ENCODE assay signal across 9 mouse cellular contexts in the genomic region with DNA sequence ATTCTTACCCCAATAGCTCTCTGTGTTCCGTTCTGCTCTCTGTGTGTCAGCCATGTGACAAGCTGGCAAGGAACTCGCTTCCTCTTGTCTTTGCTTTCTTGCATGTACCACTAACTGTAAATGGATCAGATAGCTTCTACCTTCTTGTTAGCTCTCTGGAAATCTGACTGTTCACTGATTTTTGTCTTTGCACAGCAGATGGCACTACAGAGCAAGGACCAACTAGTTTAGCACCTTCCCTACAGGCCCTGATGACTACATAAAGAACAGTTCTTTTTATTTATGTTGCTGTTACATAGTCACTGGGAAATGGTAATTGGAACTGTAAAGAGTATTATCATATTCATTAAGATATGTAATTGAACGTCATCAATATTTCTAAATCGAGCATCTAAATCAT.
DNase-seq lines count a peak whose midpoint lies in the region; ATAC-seq and TF ChIP-seq lines count a peak whose summit lies in the region.
"Had no signal": no experiment of that assay in that cellular context is flagged by ENCODE, and none has a peak within 500 bp of the region (broad histone marks: within the 10 kb centered on the region; RNA-seq: fewer than 3 reads in every experiment).

No protein-coding gene starts in this region.

- H3K36me3 ChIP-seq in hindbrain, embryonic 11.5 days (ENCODE audit: control insufficient read depth, insufficient read depth, low read length), result no peaks in the 10 kb centered on the region
- no peaks in the 10 kb centered on the region for H3K36me3 ChIP-seq in hindbrain, embryonic 16.5 days (ENCODE audit: control insufficient read depth, insufficient read depth, low read length)
- no peaks in the 10 kb centered on the region for H3K36me3 ChIP-seq in thymus, adult 2 months (ENCODE audit: control insufficient read depth, insufficient read depth, low read length)
- H3K36me3 ChIP-seq: limb, embryonic 15.5 days had no signal

- H3K4me1 ChIP-seq in hindbrain, embryonic 11.5 days (replicated peaks; ENCODE audit: control insufficient read depth, insufficient read depth, low read length), result no peaks in the 10 kb centered on the region
- no peaks in the 10 kb centered on the region for H3K4me1 ChIP-seq in hindbrain, embryonic 16.5 days (ENCODE audit: control insufficient read depth, insufficient read depth, low read depth, low read length)
- H3K4me1 ChIP-seq in thymus, adult 2 months (replicated peaks; ENCODE audit: control insufficient read depth, insufficient read depth, low read length), result no peaks in the 10 kb centered on the region
- H3K4me1 ChIP-seq in cortical plate, adult 2 months (ENCODE audit: control insufficient read depth, insufficient read depth, low read length), result peaks cover 2% of the 10 kb centered on the region; the same call in 1 of the 2 replicates
- H3K4me1 ChIP-seq: limb, embryonic 15.5 days had no signal

- DNase-seq in hindbrain, embryonic 11.5 days (ENCODE audit: low spot score), result peak; percentile 34
- DNase-seq in thymus, adult 2 months, result peak; percentile 10
- DNase-seq in thymus, postnatal 0 days (ENCODE audit: low spot score), result no peak
- peak; percentile 39 for DNase-seq in thymus, postnatal 4 days
- no peak for DNase-seq in testis, postnatal 10 days (ENCODE audit: low spot score)
- DNase-seq in ovary, postnatal 14 days (ENCODE audit: low spot score), result no peak

- no peak overlapping the region for H3K9ac ChIP-seq in hindbrain, embryonic 11.5 days (ENCODE audit: low read depth, low read length)
- no peak overlapping the region for H3K9ac ChIP-seq in hindbrain, embryonic 16.5 days (ENCODE audit: low read depth, low read length)
- H3K9ac ChIP-seq: limb, embryonic 15.5 days had no signal

- TF ChIP-seq POLR2A in thymus, adult 2 months (IDR thresholded peaks at IDR 0.05; ENCODE audit: control insufficient read depth, extremely low read depth, insufficient read depth, low read length, poor library complexity), result no peak
- TF ChIP-seq POLR2A in cortical plate, adult 2 months (IDR thresholded peaks at IDR 0.05; ENCODE audit: extremely low read depth, insufficient read depth, low read length), result no peak

- H3K4me3 ChIP-seq in hindbrain, embryonic 11.5 days (ENCODE audit: low read depth, low read length), result no peak overlapping the region
- H3K4me3 ChIP-seq in hindbrain, embryonic 16.5 days (ENCODE audit: low read length), result no peak overlapping the region
- no peak overlapping the region for H3K4me3 ChIP-seq in thymus, adult 2 months (ENCODE audit: control insufficient read depth, insufficient read depth, low read length)
- no peak overlapping the region for H3K4me3 ChIP-seq in cortical plate, adult 2 months (ENCODE audit: insufficient read depth, low read length)
- H3K4me3 ChIP-seq: limb, embryonic 15.5 days had no signal

- WGBS in hindbrain, embryonic 11.5 days, result 75% methylated on average over 4 of the region's 4 CpGs
- WGBS in hindbrain, embryonic 16.5 days, result 78% methylated on average over 4 of the region's 4 CpGs
- 79% methylated on average over 4 of the region's 4 CpGs for WGBS in thymus, adult 2 months

- H3K27ac ChIP-seq in hindbrain, embryonic 11.5 days (ENCODE audit: low read depth, low read length), result no peak overlapping the region
- no peak overlapping the region for H3K27ac ChIP-seq in hindbrain, embryonic 16.5 days (ENCODE audit: low read depth, low read length)
- no peak overlapping the region for H3K27ac ChIP-seq in thymus, adult 2 months (ENCODE audit: control insufficient read depth, insufficient read depth, low read length)
- no peak overlapping the region for H3K27ac ChIP-seq in cortical plate, adult 2 months (ENCODE audit: insufficient read depth, low read length)
- H3K27ac ChIP-seq: limb, embryonic 15.5 days had no signal

- H3K4me2 ChIP-seq in hindbrain, embryonic 11.5 days (replicated peaks; ENCODE audit: low read depth, low read length), result no peak overlapping the region
- no peak overlapping the region for H3K4me2 ChIP-seq in hindbrain, embryonic 16.5 days (ENCODE audit: low read length)
- H3K4me2 ChIP-seq: limb, embryonic 15.5 days had no signal

- TF ChIP-seq CTCF in thymus, adult 2 months (IDR thresholded peaks at IDR 0.05; ENCODE audit: borderline replicate concordance, control insufficient read depth, extremely low read depth, insufficient read depth, low read length, poor library complexity), result no peak
- TF ChIP-seq CTCF in cortical plate, adult 2 months (IDR thresholded peaks at IDR 0.05; ENCODE audit: extremely low read depth, insufficient read depth, low read length), result peak; percentile 41; the same call in 1 of the 2 replicates

- no peak for ATAC-seq in hindbrain, embryonic 11.5 days (ENCODE audit: low FRiP score)
- ATAC-seq in hindbrain, embryonic 16.5 days, result no peak

- H3K9me3 ChIP-seq in hindbrain, embryonic 11.5 days (ENCODE audit: control insufficient read depth, low read length), result no peaks in the 10 kb centered on the region
- H3K9me3 ChIP-seq in hindbrain, embryonic 16.5 days (ENCODE audit: control insufficient read depth, low read length), result no peaks in the 10 kb centered on the region
- H3K9me3 ChIP-seq: limb, embryonic 15.5 days had no signal

- H3K27me3 ChIP-seq in hindbrain, embryonic 11.5 days (ENCODE audit: control insufficient read depth, insufficient read depth, low read length), result no peaks in the 10 kb centered on the region
- H3K27me3 ChIP-seq in hindbrain, embryonic 16.5 days (replicated peaks; ENCODE audit: control insufficient read depth, insufficient read depth, low read length), result no peaks in the 10 kb centered on the region
- no peaks in the 10 kb centered on the region for H3K27me3 ChIP-seq in thymus, adult 2 months (ENCODE audit: control insufficient read depth, insufficient read depth, low read length)
- H3K27me3 ChIP-seq: limb, embryonic 15.5 days had no signal

Comparison
In these comparisons a context has a peak if more than half of its experiments do, and no peak if none do; other contexts are left out.
1. DNase-seq: peak in hindbrain, embryonic 11.5 days (single experiment), thymus, adult 2 months (single experiment) and thymus, postnatal 4 days (single experiment); none in thymus, postnatal 0 days (single experiment), testis, postnatal 10 days (single experiment) and ovary, postnatal 14 days (single experiment).